Mouse (Mus musculus): Measurements from ENCODE around the gene Prr5l. TPM values are rescaled to one million over a fixed set of nuclear protein-coding genes. Genes with fewer than 3 reads are reported as not detected.

The Prr5l gene
- polyA plus RNA-seq, 1 experiment from 2014 or later = 40.5 TPM

- Histone ChIP-seq H3K9me3 (ENCODE audit: low read length) (no peaks in the 10 kb centered on the region), H3K27ac (ENCODE audit: low read length) (no peak overlapping the region), H3K27me3 (replicated peaks; ENCODE audit: insufficient read depth, low read length) (no peaks in the 10 kb centered on the region), H3K4me1 (ENCODE audit: insufficient read depth, low read depth, low read length) (peaks cover 6% of the 10 kb centered on the region; the same call in 1 of the 2 replicates), H3K4me2 (replicated peaks; ENCODE audit: low read depth, low read length) (no peak overlapping the region), H3K36me3 (ENCODE audit: insufficient read depth, low read length) (no peaks in the 10 kb centered on the region), H3K4me3 (ENCODE audit: low read depth, low read length) (no peak overlapping the region), H3K9ac (replicated peaks; ENCODE audit: low read depth) (no peak overlapping the region)
- TF ChIP-seq CTCF (IDR thresholded peaks at IDR 0.05) (no peak), EP300 (IDR thresholded peaks at IDR 0.05) (no peak)
- ATAC-seq = no peak
- DNase-seq (ENCODE audit: low spot score) = no peak
- WGBS = 69% methylated on average over 5 of the region's 5 CpGs
These were observed 51.0 kb downstream of the Prr5l start for GRCm38 (mm10) chr2:101831851-101832250.

- DNase-seq (ENCODE audit: low spot score) = peak; percentile 81
- no peak overlapping the region for H3K4me2 ChIP-seq (replicated peaks; ENCODE audit: low read depth, low read length)
- no peak overlapping the region for H3K4me3 ChIP-seq (ENCODE audit: low read depth, low read length)
- no peaks in the 10 kb centered on the region for H3K9me3 ChIP-seq (ENCODE audit: low read length)
- H3K36me3 ChIP-seq (ENCODE audit: insufficient read depth, low read length) = no peaks in the 10 kb centered on the region
- no peaks in the 10 kb centered on the region for H3K27me3 ChIP-seq (replicated peaks; ENCODE audit: insufficient read depth, low read length)
- H3K9ac ChIP-seq (replicated peaks; ENCODE audit: low read depth) = no peak overlapping the region
- peaks cover 6% of the 10 kb centered on the region; the same call in 1 of the 2 replicates for H3K4me1 ChIP-seq (ENCODE audit: insufficient read depth, low read depth, low read length)
- ATAC-seq = peak; percentile 77
- no peak for TF ChIP-seq CTCF (IDR thresholded peaks at IDR 0.05)
- TF ChIP-seq EP300 (IDR thresholded peaks at IDR 0.05) = peak; percentile 59
- H3K27ac ChIP-seq (ENCODE audit: low read length) = no peak overlapping the region
- 21% methylated on average over 9 of the region's 9 CpGs for WGBS
These were observed 52.5 kb downstream of the Prr5l start for GRCm38 (mm10) chr2:101830186-101830915.

GRCm38 (mm10) chr2:101829013-101829412, 53.8 kb downstream of the Prr5l start:
- no peak for ATAC-seq
- TF ChIP-seq CTCF (IDR thresholded peaks at IDR 0.05) (no peak), EP300 (IDR thresholded peaks at IDR 0.05) (no peak)
- 74% methylated on average over 4 of the region's 4 CpGs for WGBS

GRCm38 (mm10) chr2:101828057-101828643, 54.7 kb downstream of the Prr5l start:
- H3K4me1 ChIP-seq (ENCODE audit: insufficient read depth, low read depth, low read length) = peaks cover 6% of the 10 kb centered on the region; the same call in 1 of the 2 replicates
- no peaks in the 10 kb centered on the region for H3K36me3 ChIP-seq (ENCODE audit: insufficient read depth, low read length)
- H3K27ac ChIP-seq (ENCODE audit: low read length) = no peak overlapping the region
- H3K4me2 ChIP-seq (replicated peaks; ENCODE audit: low read depth, low read length) = no peak overlapping the region
- WGBS = 13% methylated on average over 5 of the region's 5 CpGs
- no peak overlapping the region for H3K4me3 ChIP-seq (ENCODE audit: low read depth, low read length)
- TF ChIP-seq CTCF (IDR thresholded peaks at IDR 0.05) (peak; percentile 71), EP300 (IDR thresholded peaks at IDR 0.05) (peak; percentile 30)
- no peaks in the 10 kb centered on the region for H3K9me3 ChIP-seq (ENCODE audit: low read length)
- no peak overlapping the region for H3K9ac ChIP-seq (replicated peaks; ENCODE audit: low read depth)
- ATAC-seq = peak; percentile 7; the same call in 1 of the 2 replicates
- peak; percentile 80 for DNase-seq (ENCODE audit: low spot score)
- H3K27me3 ChIP-seq (replicated peaks; ENCODE audit: insufficient read depth, low read length) = no peaks in the 10 kb centered on the region

More at GRCm38 (mm10) chr2:101829013-101829412, 53.8 kb downstream of the Prr5l start:
- H3K27ac ChIP-seq (ENCODE audit: low read length) = no peak overlapping the region
- no peaks in the 10 kb centered on the region for H3K36me3 ChIP-seq (ENCODE audit: insufficient read depth, low read length)
- H3K9me3 ChIP-seq (ENCODE audit: low read length) = no peaks in the 10 kb centered on the region
- H3K4me3 ChIP-seq (ENCODE audit: low read depth, low read length) = no peak overlapping the region
- no peak overlapping the region for H3K4me2 ChIP-seq (replicated peaks; ENCODE audit: low read depth, low read length)
- no peaks in the 10 kb centered on the region for H3K27me3 ChIP-seq (replicated peaks; ENCODE audit: insufficient read depth, low read length)
- H3K9ac ChIP-seq (replicated peaks; ENCODE audit: low read depth) = no peak overlapping the region
- DNase-seq (ENCODE audit: low spot score) = no peak
- peaks cover 6% of the 10 kb centered on the region; the same call in 1 of the 2 replicates for H3K4me1 ChIP-seq (ENCODE audit: insufficient read depth, low read depth, low read length)

GRCm38 (mm10) chr2:101827626-101828025, 55.2 kb downstream of the Prr5l start:
- ATAC-seq = no peak
- TF ChIP-seq EP300 (IDR thresholded peaks at IDR 0.05) (no peak), CTCF (IDR thresholded peaks at IDR 0.05) (no peak)

GRCm38 (mm10) chr2:101826950-101827600, 55.8 kb downstream of the Prr5l start:
- 71% methylated on average over 3 of the region's 3 CpGs for WGBS
- TF ChIP-seq EP300 (IDR thresholded peaks at IDR 0.05) (no peak), CTCF (IDR thresholded peaks at IDR 0.05) (no peak)
- no peak overlapping the region for H3K4me3 ChIP-seq (ENCODE audit: low read depth, low read length)
- H3K4me1 ChIP-seq (ENCODE audit: insufficient read depth, low read depth, low read length) = peaks cover 6% of the 10 kb centered on the region; the same call in 1 of the 2 replicates
- H3K27me3 ChIP-seq (replicated peaks; ENCODE audit: insufficient read depth, low read length) = no peaks in the 10 kb centered on the region
- H3K36me3 ChIP-seq (ENCODE audit: insufficient read depth, low read length) = no peaks in the 10 kb centered on the region
- no peak overlapping the region for H3K4me2 ChIP-seq (replicated peaks; ENCODE audit: low read depth, low read length)
- DNase-seq (ENCODE audit: low spot score) (no peak), ATAC-seq (no peak)
- H3K9me3 ChIP-seq (ENCODE audit: low read length) = no peaks in the 10 kb centered on the region
- H3K27ac ChIP-seq (ENCODE audit: low read length) = no peak overlapping the region
- H3K9ac ChIP-seq (replicated peaks; ENCODE audit: low read depth) = no peak overlapping the region

More at GRCm38 (mm10) chr2:101827626-101828025, 55.2 kb downstream of the Prr5l start:
- WGBS = 19% methylated on average over 5 of the region's 5 CpGs
- Histone ChIP-seq H3K27ac (ENCODE audit: low read length) (no peak overlapping the region), H3K4me1 (ENCODE audit: insufficient read depth, low read depth, low read length) (peaks cover 6% of the 10 kb centered on the region; the same call in 1 of the 2 replicates), H3K9ac (replicated peaks; ENCODE audit: low read depth) (no peak overlapping the region), H3K36me3 (ENCODE audit: insufficient read depth, low read length) (no peaks in the 10 kb centered on the region), H3K4me2 (replicated peaks; ENCODE audit: low read depth, low read length) (no peak overlapping the region), H3K9me3 (ENCODE audit: low read length) (no peaks in the 10 kb centered on the region), H3K4me3 (ENCODE audit: low read depth, low read length) (no peak overlapping the region), H3K27me3 (replicated peaks; ENCODE audit: insufficient read depth, low read length) (no peaks in the 10 kb centered on the region)
- DNase-seq (ENCODE audit: low spot score) = no peak
